In genomic region chr8:77432726-77433125, GRCm38 (mm10) we compare ENCODE assay signal across 11 mouse cellular contexts.
A peak's percentile ranks its signal among the peaks of the same experiment; 100 is the strongest.
DNase-seq lines count a peak whose midpoint lies in the region; ATAC-seq and TF ChIP-seq lines count a peak whose summit lies in the region.
"Had no signal": no experiment of that assay in that cellular context is flagged by ENCODE, and none has a peak within 500 bp of the region (broad histone marks: within the 10 kb centered on the region; RNA-seq: fewer than 3 reads in every experiment).

No protein-coding gene starts in this region.

- DNase-seq in heart, adult 2 months: no peak
- peak; percentile 25 for DNase-seq in lung, postnatal 10 days
- no peak for DNase-seq in lung, postnatal 14 days
- no peak for DNase-seq in adipocyte (ENCODE audit: low spot score)
- DNase-seq in urinary bladder, adult 18-20 months (ENCODE audit: low spot score in 2 of 2): no peak
- DNase-seq in urinary bladder, adult 2 months (ENCODE audit: low spot score): no peak
- DNase-seq: cerebellum, adult 9-11 months; kidney, adult 11 months had no signal

- no peak overlapping the region for H3K4me2 ChIP-seq in heart, embryonic 11.5 days
- no peak overlapping the region for H3K4me2 ChIP-seq in intestine, postnatal 0 days (replicated peaks; ENCODE audit: low read depth)

- peaks cover 13% of the 10 kb centered on the region for H3K4me1 ChIP-seq in heart, adult 2 months (ENCODE audit: control insufficient read depth, insufficient read depth, low read length)
- H3K4me1 ChIP-seq in heart, embryonic 11.5 days (ENCODE audit: control insufficient read depth, insufficient read depth, low read length): peaks cover 18% of the 10 kb centered on the region
- H3K4me1 ChIP-seq in intestine, postnatal 0 days (replicated peaks; ENCODE audit: control insufficient read depth, insufficient read depth, low read length): peaks cover 5% of the 10 kb centered on the region; the same call in 1 of the 2 replicates

- no peak for TF ChIP-seq POLR2A in heart, adult 2 months (IDR thresholded peaks at IDR 0.05; ENCODE audit: insufficient read depth, low read depth, low read length)

- intact Hi-C loops in heart, adult 2 months (cut with DNase I): no loop called here

- H3K36me3 ChIP-seq in heart, adult 2 months (ENCODE audit: control insufficient read depth, insufficient read depth, low read length): peaks cover 9% of the 10 kb centered on the region
- H3K36me3 ChIP-seq in heart, embryonic 11.5 days (ENCODE audit: control insufficient read depth, insufficient read depth, low read length): no peaks in the 10 kb centered on the region
- peaks cover 3% of the 10 kb centered on the region; the same call in 1 of the 2 replicates for H3K36me3 ChIP-seq in intestine, postnatal 0 days (ENCODE audit: control insufficient read depth, insufficient read depth)

- ATAC-seq in heart, embryonic 11.5 days (replicated peaks; ENCODE audit: insufficient number of reproducible peaks, low FRiP score, low TSS enrichment): no peak
- no peak for ATAC-seq in intestine, postnatal 0 days

- H3K9me3 ChIP-seq in heart, embryonic 11.5 days (replicated peaks; ENCODE audit: control insufficient read depth, low read length): no peaks in the 10 kb centered on the region
- no peaks in the 10 kb centered on the region for H3K9me3 ChIP-seq in intestine, postnatal 0 days (ENCODE audit: control insufficient read depth)

- 67% methylated on average over 10 of the region's 10 CpGs for WGBS in heart, adult 2 months
- WGBS in heart, embryonic 11.5 days (ENCODE audit: insufficient replicate concordance): 76% methylated on average over 10 of the region's 10 CpGs
- WGBS in intestine, postnatal 0 days: 57% methylated on average over 10 of the region's 10 CpGs

- H3K4me3 ChIP-seq in heart, adult 2 months: no peak overlapping the region
- H3K4me3 ChIP-seq in heart, embryonic 11.5 days (ENCODE audit: low read depth, low read length): no peak overlapping the region
- no peak overlapping the region for H3K4me3 ChIP-seq in intestine, postnatal 0 days (ENCODE audit: low read depth, low read length)

- H3K27me3 ChIP-seq in heart, adult 2 months (ENCODE audit: control insufficient read depth, insufficient read depth, low read length): no peaks in the 10 kb centered on the region
- no peaks in the 10 kb centered on the region for H3K27me3 ChIP-seq in heart, embryonic 11.5 days (ENCODE audit: control insufficient read depth, insufficient read depth, low read length)
- H3K27me3 ChIP-seq in intestine, postnatal 0 days (replicated peaks; ENCODE audit: control insufficient read depth, insufficient read depth, low read length): no peaks in the 10 kb centered on the region

- no peak for TF ChIP-seq CTCF in heart, adult 2 months (IDR thresholded peaks at IDR 0.05)
- TF ChIP-seq CTCF in intestine, postnatal 0 days (IDR thresholded peaks at IDR 0.05; ENCODE audit: low read depth): no peak

- H3K27ac ChIP-seq in heart, adult 2 months: peak overlapping the region; percentile 28; the same call in 1 of the 2 replicates
- H3K27ac ChIP-seq in heart, embryonic 11.5 days (ENCODE audit: low read depth, low read length): no peak overlapping the region
- 0 out of 2 replicates have a peak overlapping the region, but pooled peaks have one; percentile 5 for H3K27ac ChIP-seq in intestine, postnatal 0 days (ENCODE audit: low read depth, low read length)
- H3K27ac ChIP-seq: liver, embryonic 14.5 days had no signal

- TF ChIP-seq EP300 in heart, adult 2 months (IDR thresholded peaks at IDR 0.05; ENCODE audit: insufficient read depth, low read depth, low read length): no peak

- H3K79me2 ChIP-seq in heart, adult 2 months (replicated peaks; ENCODE audit: control insufficient read depth, insufficient read depth, low read length): no peaks in the 10 kb centered on the region

- H3K9ac ChIP-seq in heart, adult 2 months (ENCODE audit: low read depth, low read length): no peak overlapping the region
- H3K9ac ChIP-seq in heart, embryonic 11.5 days (ENCODE audit: low read depth, low read length): no peak overlapping the region
- no peak overlapping the region for H3K9ac ChIP-seq in intestine, postnatal 0 days (ENCODE audit: low read depth, low read length)
- H3K9ac ChIP-seq: liver, embryonic 14.5 days had no signal
